Mouse (Mus musculus): ENCODE measurements at regions not wholly inside any gene's neighbourhood (a gene's known extent, or its start where the extent isn't known, plus 50 kb on each side); places are given as distances from the start of the nearest gene placed in this dataset.

- TF ChIP-seq CTCF (IDR thresholded peaks at IDR 0.05; ENCODE audit: borderline replicate concordance, control insufficient read depth, extremely low read depth, insufficient read depth, low read length, poor library complexity), result no peak
- TF ChIP-seq POLR2A (IDR thresholded peaks at IDR 0.05; ENCODE audit: control insufficient read depth, extremely low read depth, insufficient read depth, low read length, poor library complexity), result no peak
Observed at GRCm38 (mm10) chr3:133651996-133652395, 107.1 kb upstream of the Tet2 start.

Data from thymus, adult 2 months (tissue).